Mouse (Mus musculus): ENCODE data around the gene Ripk4.

Gene Ripk4

DNA sequence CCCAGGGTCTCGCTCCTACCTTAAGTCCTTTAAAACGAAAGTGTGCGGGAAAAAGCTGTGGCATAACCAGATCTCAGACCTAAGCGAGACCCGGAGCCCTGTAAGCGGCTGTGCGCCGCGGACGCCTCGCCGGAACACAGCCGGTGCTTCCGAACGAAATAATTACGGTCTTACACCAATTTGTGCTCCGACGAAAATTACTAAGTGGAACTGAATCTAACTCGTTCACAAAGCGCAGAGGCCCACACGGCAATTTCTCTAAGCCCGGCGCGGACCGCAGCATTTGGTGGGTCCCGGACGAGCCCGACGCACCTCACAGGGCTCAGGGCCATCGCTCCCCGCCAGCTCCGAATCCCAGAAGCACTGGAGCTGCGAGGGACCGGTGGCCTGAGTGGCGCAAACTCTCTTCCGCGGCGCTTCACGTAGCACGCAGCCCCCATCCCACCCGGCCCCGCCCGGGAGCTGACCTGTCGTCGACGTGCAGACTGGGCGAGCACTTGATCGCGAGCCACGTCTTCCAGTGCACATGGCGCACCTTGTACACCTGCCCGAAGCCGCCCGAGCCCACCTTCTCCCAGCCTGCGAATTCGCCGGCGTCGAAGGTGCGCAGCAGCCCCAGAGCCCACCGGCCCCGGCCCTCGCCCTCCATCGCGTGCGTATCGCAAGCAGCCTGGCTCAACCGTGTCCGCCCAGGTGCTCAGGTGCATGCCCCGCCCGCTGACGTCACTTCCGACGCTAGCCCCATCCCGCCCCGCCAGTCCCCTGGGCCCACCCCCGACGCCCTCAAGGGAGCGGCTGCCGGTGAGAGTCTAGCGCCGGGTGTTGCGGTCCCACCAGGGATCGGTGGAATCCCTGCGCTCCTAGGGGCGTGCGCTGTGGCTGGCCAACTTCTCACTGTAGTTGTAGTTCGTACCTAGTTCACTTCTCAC lies at the start of gene Ripk4:
TSS of gene Ripk4 (minus strand) at position 727 of the 929 bp plus-strand sequence.
- DNase-seq (ENCODE audit: low spot score in 2 of 2) = no peak

DNA sequence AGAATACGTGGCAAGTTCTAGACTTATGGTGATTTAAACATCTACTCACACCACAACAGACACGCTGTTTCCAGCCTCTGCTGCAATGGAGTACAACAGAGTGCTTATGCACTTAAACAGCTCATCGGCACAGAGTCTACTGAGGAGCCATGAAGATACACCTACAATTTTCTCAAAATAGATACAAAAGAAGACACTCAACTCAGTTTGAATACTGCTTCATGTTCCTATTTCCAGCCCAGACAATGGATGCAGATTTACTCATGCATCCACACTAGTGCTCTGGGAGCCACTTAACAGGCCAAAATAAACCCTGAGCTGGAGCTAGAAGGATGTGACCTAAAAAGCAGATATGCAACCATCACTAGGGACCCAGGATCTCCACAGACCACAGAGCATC lies 45.3 kb upstream of the Ripk4 start:
- no peak for DNase-seq (ENCODE audit: low spot score in 2 of 2)

DNA sequence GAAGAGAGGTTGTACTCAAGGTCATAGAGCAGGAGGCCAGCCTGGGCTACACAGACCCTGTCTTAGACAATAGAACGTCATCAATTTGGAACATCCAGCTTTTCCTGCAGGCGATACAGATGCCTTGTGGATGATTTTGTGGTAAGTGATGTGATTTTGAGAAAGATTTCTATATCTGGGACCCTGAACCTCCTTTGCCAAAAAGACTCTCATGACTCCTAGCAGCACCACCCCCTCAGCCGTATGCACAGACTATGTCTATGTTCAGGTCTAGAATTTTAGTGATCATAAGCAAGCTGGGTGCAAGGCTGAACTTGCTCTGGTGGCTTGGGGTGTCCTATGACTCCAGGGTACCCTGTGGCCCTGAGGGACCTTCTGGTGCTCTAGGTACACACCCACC lies 42.1 kb upstream of the Ripk4 start:
- DNase-seq (ENCODE audit: low spot score in 2 of 2) = no peak

DNA sequence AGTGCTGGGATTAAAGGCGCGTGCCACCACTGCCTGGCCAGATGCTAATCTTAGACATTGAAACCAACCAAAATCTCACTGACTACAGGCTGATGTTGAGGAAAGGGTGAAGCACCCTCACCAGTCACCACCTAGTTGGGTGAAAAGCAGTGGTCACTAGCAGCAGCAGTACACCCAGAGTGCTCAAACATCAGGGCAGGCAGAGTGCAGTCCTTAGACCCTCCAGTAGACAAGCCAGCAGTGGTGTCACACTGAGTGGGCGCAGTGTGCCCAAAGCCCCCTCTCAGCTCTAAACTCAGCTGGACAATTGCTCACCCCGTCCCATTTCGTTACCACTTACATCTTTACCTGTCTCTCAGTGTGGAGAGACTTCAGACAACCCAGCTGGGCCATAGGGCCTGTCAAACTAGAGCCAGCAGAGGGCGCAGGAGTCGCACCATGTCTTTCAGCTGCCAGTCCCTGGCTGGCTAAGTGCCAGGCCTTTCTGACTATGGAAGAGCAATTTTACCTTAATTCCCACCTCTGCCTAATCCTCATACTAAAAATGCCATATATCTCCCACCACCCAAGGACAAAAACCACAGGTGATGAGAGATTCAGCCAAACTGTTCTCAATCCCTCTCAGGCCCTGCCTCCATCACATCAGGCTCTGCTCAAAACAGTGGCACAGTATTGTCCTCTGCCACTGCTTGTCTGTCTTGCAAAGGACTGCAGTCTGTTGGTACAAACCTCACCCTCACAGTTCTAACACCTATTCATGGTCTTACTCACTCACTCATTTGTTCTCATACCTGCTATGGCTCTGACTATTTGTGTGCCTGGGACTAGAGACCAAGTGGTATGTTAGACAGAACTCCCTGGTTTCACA lies 41.3 kb upstream of the Ripk4 start:
- peak; percentile 73 to 76 for DNase-seq (ENCODE audit: low spot score in 2 of 2)

DNA sequence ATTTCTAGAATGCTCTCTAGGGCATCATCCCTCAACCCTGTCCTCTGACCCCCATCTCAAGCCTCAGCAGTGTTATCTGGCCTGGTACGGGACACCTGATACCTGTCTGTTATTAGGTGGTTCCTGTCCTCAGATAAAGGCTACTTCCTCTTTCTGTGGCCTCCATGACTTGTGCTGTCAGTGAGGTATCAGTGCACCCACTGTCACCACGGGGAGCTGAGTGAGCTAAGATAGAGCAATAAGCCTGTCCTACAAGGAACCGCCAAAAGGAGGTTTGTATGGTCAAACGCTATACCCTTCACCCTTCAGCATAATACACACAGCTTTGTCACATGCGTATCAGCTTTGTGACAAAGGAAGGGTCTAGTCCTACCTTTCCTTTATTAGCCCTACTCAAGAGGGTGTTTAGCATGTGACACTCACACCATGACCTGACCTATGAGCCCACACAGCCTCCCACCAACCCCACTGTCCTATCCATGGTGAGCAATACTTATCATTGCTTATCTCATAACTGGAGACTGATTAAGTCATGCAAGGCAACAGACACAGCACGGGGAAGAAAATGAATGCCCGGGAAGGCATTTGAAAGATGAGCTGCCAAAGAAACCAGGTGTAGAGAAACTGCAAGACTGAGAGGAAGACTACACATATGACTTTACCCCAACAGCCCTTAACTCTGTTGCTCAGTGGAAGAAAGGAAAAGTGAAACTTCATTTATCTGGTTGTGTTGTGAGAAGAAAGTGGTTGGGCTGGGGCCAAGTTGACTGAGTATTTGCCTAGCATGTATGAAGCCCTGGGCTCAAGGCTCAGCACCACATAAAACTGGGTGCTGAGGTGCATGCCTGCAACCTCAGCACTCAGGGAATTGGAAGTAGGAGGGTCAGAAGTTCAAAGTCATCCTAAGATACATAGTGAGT lies 34.6 kb upstream of the Ripk4 start:
- DNase-seq (ENCODE audit: low spot score in 2 of 2) = no peak

DNA sequence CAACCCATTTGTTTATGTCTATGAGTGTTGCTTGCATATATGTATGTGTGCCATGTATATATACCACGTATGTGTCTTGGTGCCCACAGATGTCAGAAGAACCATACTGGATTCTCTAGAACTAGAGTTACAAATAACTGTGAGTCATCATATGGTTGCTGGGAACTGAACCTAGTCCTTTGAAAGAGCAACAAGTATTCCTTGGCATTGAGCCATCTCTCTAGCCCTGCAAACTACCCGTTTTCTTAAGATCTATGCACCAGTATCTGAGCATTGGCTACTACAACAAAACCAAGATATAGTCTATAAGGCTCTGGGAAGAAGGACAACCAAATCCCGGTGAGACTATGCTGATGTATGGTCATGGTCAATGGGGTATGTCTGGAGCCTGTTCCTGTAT lies 33.6 kb upstream of the Ripk4 start:
- no peak for DNase-seq (ENCODE audit: low spot score in 2 of 2)

DNA sequence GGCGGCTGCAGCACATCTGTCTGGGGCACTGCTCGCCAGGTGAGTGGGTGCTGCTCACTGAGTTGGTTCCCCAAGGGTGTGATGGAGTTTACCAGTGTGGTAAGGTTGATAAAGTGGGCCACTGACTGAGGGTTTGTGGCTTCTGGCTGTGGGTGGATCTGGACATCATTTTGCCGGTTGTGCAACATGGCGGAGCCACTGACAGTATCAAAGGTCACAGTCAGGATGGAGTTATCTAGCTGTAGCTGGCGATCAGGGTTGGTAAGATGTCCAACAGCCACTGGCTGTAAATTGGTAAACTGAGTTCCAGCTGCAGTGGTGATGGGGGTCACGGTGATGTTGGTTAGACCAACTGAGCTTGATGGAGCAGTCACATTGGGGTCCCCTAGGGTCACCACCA lies 30.7 kb upstream of the Ripk4 start:
- DNase-seq (ENCODE audit: low spot score in 2 of 2) = no peak

DNA sequence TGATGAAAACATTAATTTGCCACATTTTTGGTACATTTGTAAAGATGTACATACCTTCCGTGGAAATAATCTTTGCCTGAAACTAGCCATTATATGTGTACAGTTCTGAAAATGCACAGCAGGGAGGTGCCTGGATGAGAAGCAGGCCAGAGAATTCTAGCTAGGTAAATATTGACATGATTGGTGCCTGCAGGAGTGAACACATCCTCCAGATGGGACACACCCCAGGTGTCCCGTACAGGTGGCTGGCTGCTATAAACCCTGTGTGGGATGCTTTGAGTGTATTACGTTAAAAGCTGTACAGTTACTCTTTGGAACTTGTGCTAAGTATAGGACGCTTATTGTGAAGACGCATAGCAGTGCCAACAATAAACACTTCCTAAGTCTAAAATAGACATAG lies 19.5 kb upstream of the Ripk4 start:
- no peak for DNase-seq (ENCODE audit: low spot score in 2 of 2)

DNA sequence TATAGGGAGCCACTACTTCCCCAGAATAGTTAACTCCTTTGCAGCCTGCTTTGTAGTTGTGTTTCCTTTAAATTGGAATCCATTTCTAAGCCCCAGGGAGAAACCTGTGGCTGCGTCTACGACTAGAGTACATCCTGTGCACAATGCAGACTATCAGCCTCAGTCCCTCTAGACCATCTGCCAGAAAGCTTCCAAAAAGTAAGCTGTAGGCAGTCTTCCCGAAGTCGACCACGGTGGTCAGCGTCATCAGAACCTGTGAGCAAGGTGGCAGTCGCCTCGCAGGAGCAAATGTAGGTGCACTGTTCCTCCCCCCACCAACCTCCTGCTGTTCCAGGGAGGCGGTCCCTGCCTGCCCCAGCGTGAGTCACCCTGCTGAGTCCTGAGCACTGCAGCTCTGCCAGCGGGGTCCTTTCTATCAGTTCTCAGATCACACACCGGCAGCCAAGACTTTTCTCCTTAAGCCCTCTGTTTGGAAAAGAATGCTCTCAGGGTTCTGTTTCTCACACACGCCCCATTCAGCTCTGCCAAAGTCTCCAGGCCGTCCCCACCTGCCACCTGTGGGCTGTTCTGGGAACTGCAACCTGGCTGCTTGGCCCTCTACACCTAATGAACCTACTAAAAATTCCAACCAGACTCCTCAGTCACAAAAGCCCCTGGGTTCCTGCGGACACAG lies 14.9 kb upstream of the Ripk4 start:
- DNase-seq (ENCODE audit: low spot score in 2 of 2) = peak; percentile 75 to 76

DNA sequence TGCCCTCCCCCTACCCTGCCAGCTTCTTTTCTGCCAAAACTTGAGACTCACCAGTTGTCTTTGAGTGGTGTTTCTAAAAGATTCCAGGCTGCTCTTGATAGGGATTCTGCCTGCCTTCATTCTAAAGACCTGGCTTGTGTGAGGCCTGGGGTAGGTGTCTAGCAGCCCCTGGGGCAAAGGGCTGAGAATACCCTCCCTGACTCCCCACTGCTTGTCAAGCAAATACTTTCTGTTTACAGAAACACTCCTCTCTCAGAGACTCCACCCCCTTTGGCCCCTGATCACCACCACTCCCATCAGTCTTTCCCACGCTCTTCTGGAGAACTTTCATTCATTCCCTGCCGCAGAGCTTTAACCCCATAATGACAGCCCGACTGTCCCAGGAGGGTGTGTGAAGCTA lies 2.9 kb upstream of the Ripk4 start:
- no peak for DNase-seq (ENCODE audit: low spot score in 2 of 2)

DNA sequence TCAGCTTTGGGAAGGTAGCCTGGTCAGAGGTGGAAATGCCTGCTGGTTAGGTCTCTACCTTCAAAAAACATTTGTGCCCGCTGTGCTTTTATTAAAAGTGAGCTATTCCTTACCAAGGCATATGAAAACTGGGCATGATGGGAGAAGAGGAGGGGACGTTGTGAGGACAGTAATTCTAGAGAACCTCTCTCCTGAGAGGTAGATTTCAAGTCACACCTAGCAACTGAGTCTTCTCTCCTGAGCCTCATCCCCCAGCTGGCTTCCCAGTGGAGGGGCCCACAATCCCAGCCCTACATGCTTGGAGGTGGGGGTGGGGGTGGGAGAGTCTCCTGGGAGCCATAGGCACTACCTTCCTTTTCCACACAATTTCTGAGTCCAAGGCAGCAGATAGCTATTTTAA lies 1.0 kb upstream of the Ripk4 start:
- no peak for DNase-seq (ENCODE audit: low spot score in 2 of 2)

DNA sequence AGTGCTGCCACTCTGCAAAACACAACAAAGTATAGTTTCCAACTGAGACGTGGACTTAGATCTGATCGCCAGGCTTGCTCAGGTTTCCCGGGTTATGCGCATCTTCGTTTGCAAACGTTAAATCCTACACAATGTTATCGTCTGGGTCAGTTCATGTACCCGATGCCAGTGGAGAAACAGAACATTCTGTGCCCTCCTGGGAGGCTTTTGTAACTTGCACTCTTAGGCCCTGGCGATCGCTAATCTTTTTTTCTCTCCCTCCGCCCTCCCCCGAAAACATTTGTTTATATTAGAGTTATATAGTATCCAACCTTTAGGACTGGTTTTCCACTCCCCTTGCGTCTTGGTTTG lies 378 bp upstream of the Ripk4 start:
- no peak for DNase-seq (ENCODE audit: low spot score in 2 of 2)

DNA sequence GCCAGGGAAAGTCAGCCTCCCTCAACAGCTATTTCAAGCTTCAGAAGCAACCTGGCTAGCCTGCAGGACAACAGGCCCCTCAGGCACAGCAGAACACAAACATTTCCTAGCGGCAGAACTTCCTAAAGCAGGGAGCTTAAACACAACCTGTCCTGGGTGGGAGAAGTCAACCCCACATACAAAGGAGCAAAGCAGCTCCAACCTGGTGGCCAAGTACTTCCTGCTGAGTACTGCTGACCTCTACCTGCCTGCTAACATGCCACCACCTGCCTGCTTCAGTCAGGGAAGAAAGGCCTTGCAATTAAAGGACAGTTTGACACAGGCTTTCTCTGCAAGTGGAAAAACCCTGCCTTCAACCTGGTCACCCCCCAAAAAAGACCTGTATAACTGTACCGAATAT lies 1.8 kb downstream of the Ripk4 start:
- no peak for DNase-seq (ENCODE audit: low spot score in 2 of 2)

DNA sequence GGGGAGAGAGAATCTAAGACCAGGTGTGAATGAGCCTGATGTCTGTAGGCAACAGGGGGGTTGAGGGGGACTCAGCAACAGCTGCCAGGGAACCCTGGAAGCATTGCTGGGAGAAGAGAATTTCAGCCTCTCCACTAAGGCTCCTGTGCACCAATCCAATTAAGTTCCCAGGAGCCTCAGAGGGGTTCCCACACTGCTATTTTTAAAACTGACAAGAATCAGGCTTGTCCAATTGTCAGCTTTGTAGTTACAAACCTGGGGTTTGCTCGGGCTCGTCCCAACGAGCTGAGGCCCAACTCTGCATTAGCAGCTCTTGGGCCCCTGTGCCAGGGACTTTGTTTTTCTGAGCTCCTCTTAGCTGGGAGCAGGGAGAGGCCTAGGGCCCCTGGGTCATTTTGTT lies 3.9 kb downstream of the Ripk4 start:
- DNase-seq (ENCODE audit: low spot score in 2 of 2) = no peak

DNA sequence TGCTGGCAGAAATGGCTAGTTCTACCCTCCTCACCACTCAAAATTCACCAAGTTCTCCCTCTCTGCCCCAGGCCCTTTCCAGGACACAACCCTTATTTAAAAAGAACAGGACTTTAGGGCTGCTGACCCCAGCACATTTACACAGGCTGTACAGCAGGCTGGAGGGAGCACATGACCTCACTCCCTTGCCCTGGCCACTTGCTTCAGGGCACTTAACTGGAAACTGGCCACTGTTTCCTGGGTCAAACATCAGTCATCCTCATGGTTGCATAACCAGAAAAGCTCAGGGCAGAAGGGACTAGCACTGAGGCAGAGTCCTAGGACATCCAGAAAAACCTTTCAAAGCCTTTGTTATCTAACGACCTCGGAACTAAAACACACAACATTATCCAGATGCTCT lies 5.3 kb downstream of the Ripk4 start:
- DNase-seq (ENCODE audit: low spot score in 2 of 2) = no peak

DNA sequence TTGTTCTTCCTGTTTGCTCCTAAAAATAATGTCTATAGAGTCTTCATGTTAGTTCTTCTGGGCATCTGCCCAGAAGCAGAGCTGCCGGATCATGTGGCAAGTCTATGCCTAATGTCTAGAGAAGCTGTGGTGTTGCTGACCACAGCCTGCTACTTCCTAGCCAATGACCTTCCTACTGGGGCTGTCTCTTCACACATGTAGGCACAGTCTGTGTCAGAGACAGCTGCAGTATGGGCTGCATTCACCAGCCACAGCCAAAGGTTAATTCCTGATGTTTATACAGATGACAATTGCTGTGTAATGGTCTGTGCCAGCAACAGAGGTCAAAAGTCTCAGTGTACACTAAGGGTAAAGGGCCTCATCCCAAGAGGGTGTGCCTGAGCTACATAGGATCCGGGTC lies 7.1 kb downstream of the Ripk4 start:
- DNase-seq (ENCODE audit: low spot score in 2 of 2) = no peak

DNA sequence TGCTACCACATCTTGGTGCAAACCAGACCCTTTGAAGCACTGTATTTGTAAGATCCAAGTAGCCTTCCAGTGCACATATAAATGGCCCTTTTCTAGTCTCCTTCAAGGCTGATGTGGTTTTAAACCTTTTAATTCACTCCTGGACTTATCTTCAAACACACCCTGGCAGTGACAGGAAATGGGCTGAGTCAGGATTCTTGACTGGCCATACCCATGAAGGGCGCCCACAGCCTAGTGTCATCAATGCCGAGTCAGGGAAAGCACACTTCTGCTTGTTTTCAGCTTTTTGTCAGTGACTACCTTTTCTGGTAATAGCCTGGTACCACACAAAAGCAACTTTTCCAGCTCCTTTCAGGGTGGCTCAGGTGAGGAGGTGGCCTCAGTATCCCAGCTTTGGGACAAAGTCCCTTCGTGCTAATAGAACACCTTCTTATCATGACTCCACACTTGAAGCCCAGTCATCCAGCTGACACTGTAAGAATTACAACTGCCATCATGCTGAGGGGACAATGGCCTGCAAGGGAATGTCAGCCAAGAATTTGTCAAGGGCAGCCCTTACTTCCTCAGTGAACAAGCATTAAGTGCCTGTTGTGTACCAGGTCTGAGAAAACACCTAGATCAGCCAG lies 11.2 kb downstream of the Ripk4 start:
- no peak for DNase-seq (ENCODE audit: low spot score in 2 of 2)

DNA sequence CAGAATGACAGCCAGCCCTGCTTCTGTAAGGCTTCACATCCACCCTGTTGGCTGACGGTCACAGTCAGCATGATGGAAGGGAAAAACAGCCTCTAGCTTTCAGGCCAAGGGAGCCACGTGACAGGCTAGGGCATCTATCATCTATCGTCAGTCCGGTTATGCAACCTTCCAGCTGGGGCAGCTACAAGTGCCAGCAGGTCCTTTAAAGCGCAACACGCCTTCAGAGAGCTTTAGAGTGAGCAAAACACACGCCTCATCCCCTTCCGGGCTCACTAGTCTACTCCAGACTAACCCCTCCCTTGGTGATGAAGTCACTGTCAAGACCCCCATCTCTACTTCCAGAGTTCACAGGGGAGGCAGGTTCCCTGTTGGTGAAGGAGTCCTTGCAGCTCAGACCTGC lies 11.7 kb downstream of the Ripk4 start:
- DNase-seq (ENCODE audit: low spot score in 2 of 2) = no peak

DNA sequence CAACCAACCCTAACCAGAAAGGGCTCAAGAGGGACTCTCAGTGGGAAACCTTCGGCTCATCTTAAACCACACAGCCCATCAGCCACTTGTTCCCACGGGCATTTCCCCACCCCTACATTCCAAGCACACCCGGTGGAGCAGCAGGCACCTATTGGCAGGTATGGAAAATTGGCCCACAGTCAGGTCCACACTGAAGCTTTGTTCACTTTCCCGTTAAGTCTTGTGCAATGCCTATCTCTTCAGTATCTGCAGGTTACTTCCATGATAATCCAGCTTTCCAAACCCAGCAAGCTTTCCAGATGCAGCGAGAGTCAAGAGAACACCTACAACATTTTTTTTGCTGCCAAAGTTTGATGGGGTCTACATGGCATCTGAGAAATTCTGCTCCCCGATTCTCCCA lies 15.2 kb downstream of the Ripk4 start:
- DNase-seq (ENCODE audit: low spot score in 2 of 2) = no peak

DNA sequence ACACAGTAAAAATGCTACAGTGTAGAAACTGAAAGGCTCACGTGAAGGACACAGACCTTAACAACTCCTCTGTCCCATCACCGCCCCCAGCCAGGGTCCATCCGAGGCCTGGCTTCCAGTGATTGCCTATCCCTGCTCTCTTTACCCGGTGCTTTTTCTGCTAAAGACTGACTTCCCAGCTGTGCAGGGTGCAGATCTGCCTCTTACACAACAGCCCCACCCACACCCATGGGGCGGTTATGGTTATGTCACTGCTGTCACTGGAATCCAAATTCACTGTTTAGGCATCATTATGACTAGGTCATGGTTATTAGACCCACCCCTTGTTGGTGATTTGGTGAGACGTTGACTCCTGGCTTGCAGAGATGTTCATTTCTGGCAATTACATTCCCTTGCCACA lies 25.6 kb downstream of the Ripk4 start:
- DNase-seq (ENCODE audit: low spot score in 2 of 2) = no peak

DNA sequence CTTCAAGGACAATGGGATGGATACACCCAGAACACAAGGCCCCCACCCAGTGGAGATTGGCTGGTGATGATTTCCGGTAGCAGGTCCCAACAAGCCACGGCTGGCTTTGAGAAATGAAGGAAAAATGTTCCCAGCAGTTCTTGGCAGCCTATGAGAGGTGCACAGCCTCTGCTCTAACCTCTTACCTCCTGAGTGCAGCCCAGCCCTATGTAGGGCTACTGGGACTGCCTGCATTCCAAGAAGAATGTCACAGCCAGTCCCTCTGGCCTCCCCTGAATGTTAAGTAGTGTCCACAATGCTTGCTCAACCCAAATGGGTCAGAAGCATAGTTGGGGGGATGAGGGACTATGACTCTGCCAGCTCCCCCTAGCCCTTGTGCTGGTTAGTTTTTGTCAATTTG lies 27.0 kb downstream of the Ripk4 start:
- no peak for DNase-seq (ENCODE audit: low spot score in 2 of 2)
